Mouse (Mus musculus): ENCODE data around the gene Aldoc.

Gene Aldoc

GRCm38 (mm10) chr11:78360789-78361131 is 38.0 kb downstream of the Aldoc start:
- DNase-seq (ENCODE audit: low spot score in 2 of 2) = no peak

GRCm38 (mm10) chr11:78363309-78364007 is 40.7 kb downstream of the Aldoc start:
- DNase-seq (ENCODE audit: low spot score in 2 of 2) = no peak

DNA sequence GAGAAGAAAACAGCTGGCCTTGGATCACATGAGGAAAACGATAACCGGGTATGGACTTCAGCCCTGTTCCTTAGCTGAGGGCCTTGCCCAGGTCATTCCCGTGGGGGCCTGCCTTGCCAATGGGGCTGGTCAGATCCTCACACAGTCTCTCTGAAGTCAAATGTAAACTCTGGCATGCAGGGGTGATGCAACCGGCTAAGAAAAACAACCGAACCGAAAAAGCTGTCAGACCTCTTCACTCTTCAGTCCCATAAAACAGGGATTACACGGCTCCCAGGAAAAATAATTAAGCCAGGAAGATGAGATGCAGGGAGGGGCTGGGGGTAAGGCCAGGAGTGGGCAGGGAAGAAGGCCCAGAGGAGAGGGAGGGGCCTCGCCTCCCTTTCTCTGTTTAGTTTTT is 41.3 kb downstream of the Aldoc start:
- no peak for DNase-seq (ENCODE audit: low spot score in 2 of 2)

GRCm38 (mm10) chr11:78367456-78368225 is 44.9 kb downstream of the Aldoc start:
- no peak for DNase-seq (ENCODE audit: low spot score in 2 of 2)

- no peak for DNase-seq (ENCODE audit: low spot score in 2 of 2)
Measured at GRCm38 (mm10) chr11:78370389-78370788, 47.6 kb downstream of the Aldoc start.

- no peak for DNase-seq (ENCODE audit: low spot score in 2 of 2)
Measured at GRCm38 (mm10) chr11:78371711-78372110, 48.9 kb downstream of the Aldoc start.

DNA sequence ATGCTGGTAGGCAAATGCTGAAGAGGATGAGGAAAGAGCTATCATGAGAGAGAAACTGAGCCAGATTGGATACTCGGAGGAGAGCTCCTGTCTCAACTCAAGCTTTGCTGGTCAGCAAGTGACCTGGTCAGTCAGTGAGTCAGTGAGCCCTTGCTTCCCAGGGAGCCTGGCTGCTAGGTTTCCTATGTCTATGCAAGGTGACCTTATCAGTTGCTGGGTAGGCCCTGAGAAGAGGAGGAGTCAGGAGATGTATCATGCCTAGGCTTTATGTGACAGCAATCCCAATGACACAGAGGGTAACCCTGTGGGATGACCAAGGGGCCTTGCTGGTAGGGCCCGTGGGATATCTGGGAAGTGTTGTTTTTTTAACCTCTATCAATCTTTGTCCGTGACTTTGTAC is 49.4 kb downstream of the Aldoc start:
- DNase-seq (ENCODE audit: low spot score in 2 of 2) = no peak

GRCm38 (mm10) chr11:78372610-78373009 is 49.8 kb downstream of the Aldoc start:
- no peak for DNase-seq (ENCODE audit: low spot score in 2 of 2)

DNA sequence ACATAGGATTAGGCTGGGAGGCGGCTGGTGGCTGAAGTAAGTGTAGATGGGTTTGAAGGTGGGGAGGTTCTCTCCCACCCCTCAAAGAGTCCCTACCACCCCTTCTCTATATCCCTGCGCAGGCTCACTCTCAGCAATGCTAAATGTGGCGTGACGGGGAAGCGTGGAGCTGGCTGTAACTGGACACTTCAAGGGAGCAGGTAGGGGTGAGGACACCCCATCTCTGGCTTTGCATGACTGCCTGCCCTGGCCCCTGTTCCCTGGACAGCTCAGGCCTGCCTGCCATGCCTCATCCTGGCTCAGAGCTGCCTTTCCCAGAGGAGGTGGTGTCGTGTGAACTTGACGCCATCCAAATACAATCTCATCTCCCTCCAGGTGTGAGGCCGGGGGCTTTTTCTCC is 51.4 kb downstream of the Aldoc start:
- no peak for DNase-seq (ENCODE audit: low spot score in 2 of 2)

Data from right cerebral cortex, postnatal 36 days (tissue).